Mouse (Mus musculus) fat pad, adult 2 months (tissue): ENCODE data around the gene Pdpn.

ENCODE experiments used
- DNase-seq: peaks from one replicate; pipeline ENCODE4 v3.0.0-alpha.2; 2011; ENCODE audit warnings: low read depth, low spot score; ENCODE audit errors: extremely low read depth

Pdpn gene

DNA sequence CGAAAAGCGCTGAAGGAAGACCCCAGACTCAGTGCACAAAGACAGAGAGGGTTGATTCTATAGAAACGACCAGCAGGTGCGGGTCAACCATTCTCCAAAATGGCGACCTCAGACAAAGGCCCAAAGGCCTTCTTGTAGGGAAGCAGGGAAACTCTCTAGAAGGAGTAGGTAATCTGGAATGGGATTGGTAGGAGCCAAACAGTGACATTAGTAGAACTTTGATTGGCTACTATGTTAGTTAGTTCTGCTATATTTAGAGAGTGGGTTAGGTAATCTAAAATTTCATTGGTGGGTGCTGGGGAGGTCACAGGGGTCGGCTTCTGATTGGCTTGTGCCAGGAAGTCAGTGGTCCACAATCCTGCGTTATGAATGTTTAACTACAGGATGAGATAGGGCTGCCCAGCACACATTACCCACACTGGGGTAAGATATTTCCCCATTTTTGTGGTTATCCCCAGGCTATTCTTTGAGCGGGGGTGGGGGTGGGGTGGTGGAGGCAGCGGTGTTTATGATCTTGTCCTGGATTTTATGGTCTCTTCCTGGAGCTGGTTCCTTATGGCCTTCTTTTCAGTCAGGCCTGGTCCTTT is 59.7 kb downstream of the Pdpn start:
- DNase-seq: no peak

GRCm38 (mm10) chr4:143239117-143239516 is 60.2 kb downstream of the Pdpn start:
- no peak for DNase-seq

DNA sequence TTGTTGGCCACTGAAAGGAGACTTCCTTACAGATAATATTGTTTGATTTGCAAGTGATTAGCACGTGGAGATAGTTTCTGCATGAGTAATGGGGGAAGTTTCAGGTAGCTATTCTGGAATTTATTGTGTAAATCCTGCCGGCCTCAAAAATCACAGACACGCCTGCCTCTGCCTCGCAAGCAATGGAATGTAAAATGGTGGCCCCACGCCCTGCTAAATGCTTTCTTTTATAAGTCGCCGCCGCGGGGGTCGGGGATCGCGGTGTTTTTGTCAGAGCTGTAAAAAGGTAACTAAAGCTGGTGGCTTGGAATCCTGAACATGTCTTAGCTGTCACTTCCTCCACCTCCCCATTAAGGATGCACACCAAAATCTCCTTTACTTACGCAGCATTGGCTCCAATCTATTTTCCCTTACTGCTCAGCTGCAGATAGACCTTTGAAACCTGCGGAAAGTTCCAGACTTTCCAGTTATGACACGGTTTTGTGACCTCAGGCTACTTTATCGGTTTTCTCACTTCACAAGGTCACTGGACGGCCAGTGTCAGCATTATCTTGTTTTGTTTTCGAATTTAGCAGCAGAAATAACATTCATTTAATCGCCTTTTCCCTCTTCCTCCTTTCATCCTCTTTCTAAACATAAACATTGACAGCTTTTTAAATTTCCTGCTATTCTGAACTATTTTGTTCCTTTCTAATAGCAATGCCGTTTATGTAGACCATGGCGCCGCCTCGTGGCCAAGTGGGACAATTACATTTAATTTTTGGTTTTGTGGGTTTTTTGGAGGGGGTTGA is 60.9 kb downstream of the Pdpn start:
- DNase-seq: no peak

DNA sequence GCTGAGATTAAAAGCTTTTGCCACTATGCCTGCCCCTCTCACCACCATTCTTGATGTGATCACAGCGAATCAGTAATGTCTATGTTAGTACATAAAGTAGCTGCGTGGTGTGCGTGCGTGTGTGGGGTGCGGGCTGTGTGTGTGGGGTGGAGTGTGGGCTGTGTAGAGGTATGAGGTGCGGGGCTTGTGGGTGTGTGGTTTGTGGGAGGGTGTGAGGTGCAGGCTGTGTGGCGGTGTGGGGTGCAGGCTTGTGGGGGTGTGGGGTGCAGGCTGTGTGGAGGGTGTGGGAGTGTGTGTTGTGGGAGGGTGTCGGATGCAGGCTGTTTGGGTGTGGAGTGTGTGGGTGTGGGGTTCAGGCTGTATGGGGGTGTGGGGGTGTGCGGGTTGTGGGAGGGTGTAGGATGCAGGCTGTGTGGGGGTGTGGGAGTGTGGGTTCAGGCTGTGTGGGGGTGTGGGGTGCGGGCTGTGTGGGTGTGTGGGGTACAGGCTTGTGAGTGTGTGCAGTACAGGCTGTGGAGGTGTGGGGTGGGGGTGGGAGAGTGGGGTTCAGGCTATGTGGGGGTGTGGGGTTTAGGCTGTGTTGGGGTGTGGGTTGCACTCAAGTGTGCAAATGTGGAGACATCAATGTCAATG is 67.5 kb downstream of the Pdpn start:
- no peak for DNase-seq

GRCm38 (mm10) chr4:143231110-143231509 is 68.3 kb downstream of the Pdpn start:
- no peak for DNase-seq

GRCm38 (mm10) chr4:143227976-143228375 is 71.4 kb downstream of the Pdpn start:
- DNase-seq: no peak

GRCm38 (mm10) chr4:143225886-143226285 is 73.5 kb downstream of the Pdpn start:
- no peak for DNase-seq

GRCm38 (mm10) chr4:143219316-143219751 is 80.0 kb downstream of the Pdpn start:
- no peak for DNase-seq

GRCm38 (mm10) chr4:143218858-143219257 is 80.5 kb downstream of the Pdpn start:
- no peak for DNase-seq
